Mouse (Mus musculus): ENCODE results near the gene Galnt10.

Gene Galnt10

DNA sequence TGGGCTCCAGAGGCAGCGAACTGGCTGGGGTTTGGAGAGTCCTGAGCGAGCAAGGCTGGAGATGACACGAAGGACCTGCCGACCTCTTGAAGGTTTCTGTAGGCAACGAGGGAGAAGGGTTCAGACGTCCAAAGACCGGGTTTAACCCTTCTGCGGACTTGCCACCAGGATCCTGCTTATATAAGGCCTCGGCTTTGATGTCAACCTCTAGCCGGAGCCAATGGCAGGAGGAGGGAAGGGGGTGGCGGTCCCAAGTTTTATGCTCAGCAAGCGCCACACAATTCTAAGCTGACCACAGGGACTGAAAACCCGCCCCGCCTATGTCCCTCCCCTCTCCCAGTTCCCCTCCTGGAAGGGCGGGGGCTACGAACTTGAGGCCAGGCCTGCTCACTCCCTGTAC lies 186.6 kb downstream of the Galnt10 start:
- no peak for DNase-seq

DNA sequence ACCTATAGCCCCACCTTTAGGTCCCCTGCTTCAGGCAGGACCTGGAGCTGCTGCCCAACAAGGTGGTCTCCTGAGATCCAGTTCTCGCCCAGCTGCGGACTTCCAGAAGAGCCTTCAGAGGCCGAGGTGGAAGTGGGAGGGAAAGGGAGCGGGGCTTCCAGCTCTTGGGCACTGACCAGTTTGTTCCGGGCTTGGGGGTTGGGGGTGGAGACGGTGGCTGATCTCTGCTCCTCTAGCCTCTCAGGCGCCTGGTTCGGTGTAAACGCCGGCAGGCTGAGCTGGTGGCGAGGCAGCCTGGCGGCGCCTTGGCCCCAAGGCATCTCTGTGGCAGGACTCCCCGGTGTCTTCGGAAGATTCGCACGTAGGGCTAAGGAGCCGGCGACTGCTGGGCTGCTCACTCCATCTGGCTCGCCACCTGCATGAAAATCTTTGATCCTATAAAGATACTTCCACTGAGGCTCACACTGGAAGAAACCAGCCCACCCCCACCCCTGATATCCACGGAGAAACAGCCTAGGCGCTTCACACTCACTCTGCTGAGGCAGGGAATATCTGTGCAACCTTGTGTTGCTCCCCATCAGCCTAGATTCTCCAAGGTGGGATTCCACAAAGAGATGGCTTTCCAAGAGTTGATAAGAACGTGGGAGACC lies 187.4 kb downstream of the Galnt10 start, which contains the start of gene Hand1:
Gene Hand1 (minus strand): TSS at position 267 of the 650 bp plus-strand sequence.
- no peak for DNase-seq

DNA sequence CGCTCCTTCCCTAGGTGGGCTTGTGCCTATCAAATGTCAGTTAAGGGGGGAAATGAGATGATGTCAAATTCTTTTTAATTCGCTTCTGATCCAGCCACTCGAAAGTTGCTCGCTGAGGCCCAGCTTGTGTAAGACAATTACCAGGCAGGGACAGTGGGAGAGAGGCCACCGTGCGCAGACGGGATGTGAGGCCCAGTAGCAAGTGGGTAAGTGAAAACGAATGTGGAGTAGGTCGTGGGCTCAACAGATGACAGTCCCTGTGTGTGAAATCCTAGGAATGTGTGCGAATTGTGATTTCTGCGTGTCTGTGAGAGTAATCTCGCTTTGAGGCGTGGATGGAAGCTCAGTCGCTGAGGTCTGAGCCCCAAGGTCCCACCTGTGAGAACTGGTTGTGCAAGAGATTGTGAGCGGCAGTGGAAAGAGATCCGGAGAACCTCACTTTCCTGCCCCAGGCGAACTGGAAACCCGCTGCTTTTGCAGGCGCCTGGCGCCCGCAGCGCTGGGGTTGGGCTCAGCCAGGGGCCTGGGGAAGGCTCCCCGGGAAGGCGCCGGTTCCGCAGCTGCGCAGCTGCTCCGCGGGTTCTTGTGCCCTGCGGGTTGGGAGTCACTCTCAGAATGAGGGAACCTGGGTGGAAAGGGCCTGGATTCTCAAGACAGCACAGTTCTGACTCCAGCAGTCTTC lies 188.2 kb downstream of the Galnt10 start:
- no peak for DNase-seq

DNA sequence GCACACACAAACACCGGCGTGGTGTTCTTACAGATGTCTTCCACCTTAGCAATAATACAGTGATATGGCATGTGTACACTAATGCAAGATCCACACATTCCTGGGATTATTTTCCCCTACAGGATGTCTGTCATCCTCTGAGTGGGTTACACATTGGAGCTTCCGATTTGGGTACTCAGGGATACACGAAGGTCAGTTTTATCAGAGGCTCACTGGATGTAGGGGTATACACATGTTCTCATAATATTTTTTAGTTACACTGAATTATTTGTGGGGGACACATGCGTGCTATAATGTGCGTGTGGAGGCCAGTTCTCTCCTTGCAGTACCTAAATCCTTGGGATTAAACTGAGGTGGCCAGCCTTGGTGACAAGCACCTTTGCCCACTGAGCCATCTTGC lies 188.8 kb downstream of the Galnt10 start:
- DNase-seq = no peak

- no peak for DNase-seq
These were observed 190.1 kb downstream of the Galnt10 start for GRCm38 (mm10) chr11:57835331-57835730.

- no peak for DNase-seq
These were observed 190.7 kb downstream of the Galnt10 start for GRCm38 (mm10) chr11:57835931-57836330.

GRCm38 (mm10) chr11:57836401-57836800 lies 191.2 kb downstream of the Galnt10 start:
- DNase-seq = no peak
